Mouse (Mus musculus): Measurements from ENCODE around the gene Dync1i1. TPM values are rescaled to one million over a fixed set of nuclear protein-coding genes. Genes with fewer than 3 reads are reported as not detected.

Dync1i1 gene
- polyA plus RNA-seq, 1 experiment from 2014 or later: 0.15 TPM

- Histone ChIP-seq H3K9ac (no peak overlapping the region), H3K36me3 (no peaks in the 10 kb centered on the region), H3K4me1 (replicated peaks) (no peaks in the 10 kb centered on the region), H3K4me2 (no peak overlapping the region), H3K9me3 (replicated peaks) (no peaks in the 10 kb centered on the region), H3K27ac (no peak overlapping the region), H3K27me3 (no peaks in the 10 kb centered on the region), H3K4me3 (replicated peaks) (no peak overlapping the region)
- 75% methylated on average over 8 of the region's 8 CpGs for WGBS (ENCODE audit: insufficient replicate concordance)
- ATAC-seq (ENCODE audit: low read depth) (no peak), DNase-seq (no peak)
Observed at GRCm38 (mm10) chr6:5930140-5930539, 204.7 kb downstream of the Dync1i1 start.

- ATAC-seq (ENCODE audit: low read depth) (no peak), DNase-seq (no peak)
- Histone ChIP-seq H3K9ac (no peak overlapping the region), H3K4me2 (no peak overlapping the region), H3K9me3 (replicated peaks) (no peaks in the 10 kb centered on the region), H3K4me3 (replicated peaks) (no peak overlapping the region), H3K27me3 (no peaks in the 10 kb centered on the region), H3K27ac (no peak overlapping the region), H3K4me1 (replicated peaks) (no peaks in the 10 kb centered on the region), H3K36me3 (no peaks in the 10 kb centered on the region)
- WGBS (ENCODE audit: insufficient replicate concordance): 59% methylated on average over 8 of the region's 8 CpGs
Observed at GRCm38 (mm10) chr6:5935587-5936353, 210.3 kb downstream of the Dync1i1 start.

- H3K27ac ChIP-seq: no peak overlapping the region
- DNase-seq (no peak), ATAC-seq (ENCODE audit: low read depth) (no peak)
- WGBS (ENCODE audit: insufficient replicate concordance): 51% methylated on average over 9 of the region's 9 CpGs
- no peaks in the 10 kb centered on the region for H3K4me1 ChIP-seq (replicated peaks)
- no peaks in the 10 kb centered on the region for H3K9me3 ChIP-seq (replicated peaks)
- H3K4me2 ChIP-seq: no peak overlapping the region
- H3K4me3 ChIP-seq (replicated peaks): no peak overlapping the region
- H3K36me3 ChIP-seq: no peaks in the 10 kb centered on the region
- no peak overlapping the region for H3K9ac ChIP-seq
- no peaks in the 10 kb centered on the region for H3K27me3 ChIP-seq
Observed at GRCm38 (mm10) chr6:5949812-5950392, 224.5 kb downstream of the Dync1i1 start.

- DNase-seq (no peak), ATAC-seq (ENCODE audit: low read depth) (no peak)
- H3K9ac ChIP-seq: no peak overlapping the region
- no peak overlapping the region for H3K27ac ChIP-seq
- 66% methylated on average over 10 of the region's 10 CpGs for WGBS (ENCODE audit: insufficient replicate concordance)
- H3K36me3 ChIP-seq: no peaks in the 10 kb centered on the region
- no peaks in the 10 kb centered on the region for H3K4me1 ChIP-seq (replicated peaks)
- no peak overlapping the region for H3K4me2 ChIP-seq
- H3K4me3 ChIP-seq (replicated peaks): no peak overlapping the region
- no peaks in the 10 kb centered on the region for H3K9me3 ChIP-seq (replicated peaks)
- no peaks in the 10 kb centered on the region for H3K27me3 ChIP-seq
Observed at GRCm38 (mm10) chr6:5956316-5956913, 231.0 kb downstream of the Dync1i1 start.

GRCm38 (mm10) chr6:5960728-5961127 lies 235.3 kb downstream of the Dync1i1 start:
- Histone ChIP-seq H3K4me1 (replicated peaks) (no peaks in the 10 kb centered on the region), H3K4me3 (replicated peaks) (no peak overlapping the region), H3K4me2 (no peak overlapping the region), H3K9ac (no peak overlapping the region), H3K27ac (no peak overlapping the region), H3K9me3 (replicated peaks) (no peaks in the 10 kb centered on the region), H3K27me3 (no peaks in the 10 kb centered on the region), H3K36me3 (no peaks in the 10 kb centered on the region)
- 61% methylated on average over 4 of the region's 4 CpGs for WGBS (ENCODE audit: insufficient replicate concordance)
- DNase-seq (no peak), ATAC-seq (ENCODE audit: low read depth) (no peak)

- Histone ChIP-seq H3K27ac (no peak overlapping the region), H3K9ac (no peak overlapping the region), H3K4me1 (replicated peaks) (no peaks in the 10 kb centered on the region), H3K4me2 (no peak overlapping the region), H3K9me3 (replicated peaks) (no peaks in the 10 kb centered on the region), H3K4me3 (replicated peaks) (no peak overlapping the region), H3K36me3 (no peaks in the 10 kb centered on the region), H3K27me3 (no peaks in the 10 kb centered on the region)
- DNase-seq: no peak
- 76% methylated on average over 3 of the region's 3 CpGs for WGBS (ENCODE audit: insufficient replicate concordance)
- no peak for ATAC-seq (ENCODE audit: low read depth)
Observed at GRCm38 (mm10) chr6:5961960-5962359, 236.5 kb downstream of the Dync1i1 start.

- H3K4me1 ChIP-seq (replicated peaks): no peaks in the 10 kb centered on the region
- no peak for DNase-seq
- no peaks in the 10 kb centered on the region for H3K27me3 ChIP-seq
- H3K36me3 ChIP-seq: no peaks in the 10 kb centered on the region
- H3K27ac ChIP-seq: no peak overlapping the region
- H3K9me3 ChIP-seq (replicated peaks): no peaks in the 10 kb centered on the region
- H3K4me3 ChIP-seq (replicated peaks): no peak overlapping the region
- H3K4me2 ChIP-seq: no peak overlapping the region
- ATAC-seq (ENCODE audit: low read depth): no peak
- H3K9ac ChIP-seq: no peak overlapping the region
- WGBS (ENCODE audit: insufficient replicate concordance): 79% methylated on average over 7 of the region's 7 CpGs
Observed at GRCm38 (mm10) chr6:5966376-5966775, 240.9 kb downstream of the Dync1i1 start.

- no peak overlapping the region for H3K27ac ChIP-seq
- H3K9ac ChIP-seq: no peak overlapping the region
- no peaks in the 10 kb centered on the region for H3K9me3 ChIP-seq (replicated peaks)
- no peak overlapping the region for H3K4me2 ChIP-seq
- H3K4me3 ChIP-seq (replicated peaks): no peak overlapping the region
- no peaks in the 10 kb centered on the region for H3K4me1 ChIP-seq (replicated peaks)
- ATAC-seq (ENCODE audit: low read depth) (no peak), DNase-seq (no peak)
- no peaks in the 10 kb centered on the region for H3K27me3 ChIP-seq
- WGBS (ENCODE audit: insufficient replicate concordance): 67% methylated on average over 8 of the region's 8 CpGs
- no peaks in the 10 kb centered on the region for H3K36me3 ChIP-seq
Observed at GRCm38 (mm10) chr6:5966806-5967445, 241.5 kb downstream of the Dync1i1 start.

GRCm38 (mm10) chr6:5967545-5967944 lies 242.1 kb downstream of the Dync1i1 start:
- no peak overlapping the region for H3K9ac ChIP-seq
- ATAC-seq (ENCODE audit: low read depth) (no peak), DNase-seq (no peak)
- H3K4me3 ChIP-seq (replicated peaks): no peak overlapping the region
- no peaks in the 10 kb centered on the region for H3K36me3 ChIP-seq
- H3K4me1 ChIP-seq (replicated peaks): no peaks in the 10 kb centered on the region
- no peaks in the 10 kb centered on the region for H3K27me3 ChIP-seq
- H3K9me3 ChIP-seq (replicated peaks): no peaks in the 10 kb centered on the region
- WGBS (ENCODE audit: insufficient replicate concordance): 52% methylated on average over 4 of the region's 4 CpGs
- no peak overlapping the region for H3K27ac ChIP-seq
- H3K4me2 ChIP-seq: no peak overlapping the region

GRCm38 (mm10) chr6:5969613-5970012 lies 244.2 kb downstream of the Dync1i1 start:
- no peak overlapping the region for H3K27ac ChIP-seq
- no peak for DNase-seq
- no peaks in the 10 kb centered on the region for H3K9me3 ChIP-seq (replicated peaks)
- H3K9ac ChIP-seq: no peak overlapping the region
- no peak overlapping the region for H3K4me2 ChIP-seq
- 60% methylated on average over 8 of the region's 8 CpGs for WGBS (ENCODE audit: insufficient replicate concordance)
- no peak overlapping the region for H3K4me3 ChIP-seq (replicated peaks)
- no peaks in the 10 kb centered on the region for H3K27me3 ChIP-seq
- no peaks in the 10 kb centered on the region for H3K4me1 ChIP-seq (replicated peaks)
- ATAC-seq (ENCODE audit: low read depth): no peak
- no peaks in the 10 kb centered on the region for H3K36me3 ChIP-seq

- H3K9ac ChIP-seq: no peak overlapping the region
- H3K4me2 ChIP-seq: no peak overlapping the region
- no peaks in the 10 kb centered on the region for H3K9me3 ChIP-seq (replicated peaks)
- no peaks in the 10 kb centered on the region for H3K4me1 ChIP-seq (replicated peaks)
- ATAC-seq (ENCODE audit: low read depth): no peak
- DNase-seq: no peak
- H3K4me3 ChIP-seq (replicated peaks): no peak overlapping the region
- 33% methylated on average over 4 of the region's 4 CpGs for WGBS (ENCODE audit: insufficient replicate concordance)
- H3K27me3 ChIP-seq: no peaks in the 10 kb centered on the region
- no peak overlapping the region for H3K27ac ChIP-seq
- H3K36me3 ChIP-seq: no peaks in the 10 kb centered on the region
Observed at GRCm38 (mm10) chr6:5976241-5976640, 250.8 kb downstream of the Dync1i1 start.

All from liver, embryonic 13.5 days (tissue).